Mouse (Mus musculus): ENCODE measurements at regions not wholly inside any gene's neighbourhood (a gene's known extent, or its start where the extent isn't known, plus 50 kb on each side); places are given as distances from the start of the nearest gene placed in this dataset.

DNA sequence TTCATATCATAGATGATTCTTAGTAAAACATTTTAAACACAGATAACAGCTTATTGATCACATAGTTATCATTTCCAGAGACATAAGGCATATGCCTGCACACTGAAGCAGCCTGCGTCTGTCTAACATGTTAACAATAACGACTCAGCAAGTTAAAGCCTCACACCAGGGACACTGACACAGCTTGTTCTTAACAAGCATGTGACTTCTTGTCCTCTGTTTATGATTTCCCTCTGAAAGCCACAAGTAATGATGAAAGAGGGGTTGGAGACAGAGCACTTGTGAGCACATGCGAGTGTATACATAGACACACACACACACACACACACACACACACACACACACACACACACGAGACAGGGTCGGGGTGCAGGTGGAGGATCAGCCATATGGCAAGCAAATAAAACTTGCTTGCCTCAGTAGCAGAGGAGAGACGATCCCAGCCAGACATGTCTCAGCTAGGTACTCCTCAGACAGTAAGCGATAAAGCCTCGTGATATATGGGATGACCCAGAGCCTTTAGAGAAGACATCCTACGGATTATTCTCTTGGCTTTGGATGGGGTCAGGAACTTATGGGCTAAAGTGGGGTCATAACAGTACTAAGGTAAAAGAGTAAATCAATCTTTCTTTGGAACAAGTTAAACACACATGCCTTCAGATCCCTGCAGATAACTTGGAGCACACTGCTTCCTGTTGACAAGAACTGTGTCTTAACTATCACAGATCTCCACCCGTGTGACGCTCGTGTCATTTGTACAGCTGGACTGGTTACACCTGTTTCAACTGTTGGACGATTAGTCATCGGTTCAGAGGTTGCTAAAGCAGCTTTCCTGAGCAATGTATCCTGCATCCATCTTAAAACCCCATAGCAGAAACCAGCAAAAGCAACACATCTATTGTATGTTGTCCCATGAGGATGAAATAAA lies 51.4 kb upstream of the Ralgps2 start:
- DNase-seq, result no peak

DNA sequence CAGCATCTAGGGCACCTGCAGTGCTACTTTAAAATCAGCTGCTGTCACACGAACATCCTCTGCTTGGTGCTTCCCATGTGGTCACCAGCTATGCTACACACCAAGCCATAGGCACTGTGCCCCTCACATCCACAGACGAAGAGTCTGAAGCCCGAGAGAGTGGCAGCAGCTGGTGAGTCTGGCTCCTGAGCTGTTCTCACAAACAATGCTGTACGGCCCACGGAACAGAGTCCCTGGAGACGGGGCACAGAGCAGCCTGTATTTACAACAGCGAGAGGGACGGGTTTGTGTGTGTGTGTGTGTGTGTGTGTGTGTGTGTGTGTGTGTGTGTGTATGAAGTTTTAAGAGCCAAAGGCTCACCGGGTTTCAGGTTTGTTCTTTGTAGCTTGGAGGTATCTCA lies 50.7 kb upstream of the Ralgps2 start:
- DNase-seq, result peak in 1 of 2 experiments; percentile 33

GRCm38 (mm10) chr1:156989149-156989785 lies 49.8 kb upstream of the Ralgps2 start:
- DNase-seq, result no peak

Measured in kidney, postnatal 4 days (tissue).